Mouse (Mus musculus) G1E (cell line): Measurements from ENCODE around the gene Col4a3.

Experiments used
- CTCF ChIP-seq: IDR thresholded peaks from 2 replicates; pipeline ENCODE4 v1.5.1; 2012; ENCODE audit warnings: low read depth, low read length, inconsistent platforms, mixed read lengths
- GATA1 ChIP-seq: IDR thresholded peaks from 2 replicates; pipeline ENCODE4 v1.6.1; 2012; ENCODE audit warnings: borderline replicate concordance, low read length, inconsistent platforms, mixed read lengths
- TAL1 ChIP-seq: conservative IDR thresholded peaks from 2 replicates; pipeline ENCODE4 v1.6.1; 2012; ENCODE audit warnings: low read depth, low read length, inconsistent platforms, mixed read lengths

- no peak for TF ChIP-seq CTCF
- TF ChIP-seq TAL1: no peak
- no peak for TF ChIP-seq GATA1
Measured at GRCm38 (mm10) chr1:82603198-82603950, 16.7 kb downstream of the Col4a3 start.
